Mouse (Mus musculus) ES-Bruce4 (cell line): ENCODE results near the gene Gpc4.
A peak's percentile ranks its signal among the peaks of the same experiment; 100 is the strongest.

ENCODE experiments used
- CTCF ChIP-seq: IDR thresholded peaks from one replicate; pipeline ENCODE4 v1.8.1; 2011; ENCODE audit warnings: low read depth, low read length
- EP300 ChIP-seq: IDR thresholded peaks from 2 replicates; pipeline ENCODE4 v1.6.1; 2011; ENCODE audit warnings: low read depth, low read length; ENCODE audit not compliant: insufficient read depth
- POLR2A ChIP-seq: IDR thresholded peaks from one replicate; pipeline ENCODE4 v1.8.1; 2011; ENCODE audit warnings: low read length; ENCODE audit not compliant: insufficient read depth

DNA sequence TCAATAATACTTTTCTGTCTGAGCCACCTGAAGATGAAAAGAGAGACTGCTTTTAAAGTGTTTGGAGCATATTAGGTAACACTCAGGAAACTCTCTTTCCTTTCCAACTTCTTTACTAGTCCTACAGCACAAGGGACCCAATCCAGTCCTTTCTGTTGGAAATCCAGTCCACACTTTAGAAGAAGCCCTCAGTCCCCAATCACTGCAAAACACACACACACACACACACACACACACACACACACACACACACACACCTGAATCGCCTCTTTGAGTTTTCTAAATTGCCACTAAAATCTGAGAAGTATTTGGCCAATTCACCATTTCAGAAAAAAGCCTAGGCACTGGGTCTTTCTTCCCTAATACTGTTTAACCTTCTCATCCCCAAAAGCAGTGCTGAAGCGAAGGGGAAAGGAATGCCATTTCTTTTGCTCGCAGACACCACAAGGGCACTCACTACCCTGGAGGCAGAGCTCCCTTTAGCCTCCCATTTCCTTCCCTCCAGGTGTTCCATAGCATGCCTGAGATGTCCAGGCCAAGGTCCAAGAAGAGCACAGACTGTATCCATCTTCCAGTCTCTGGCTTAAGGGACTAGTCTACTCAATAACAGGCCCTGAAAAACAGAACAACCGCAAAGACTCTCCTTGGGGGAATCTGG is 28.4 kb upstream of the Gpc4 start:
- TF ChIP-seq POLR2A (no peak), EP300 (peak; percentile 55; the same call in 1 of the 2 replicates), CTCF (no peak)
